Mouse (Mus musculus) liver, adult 2 months (tissue): ENCODE results near the gene Dyrk2. TPM values are rescaled to one million over a fixed set of nuclear protein-coding genes. Genes with fewer than 3 reads are reported as not detected.
A peak's percentile ranks its signal among the peaks of the same experiment; 100 is the strongest.

Source experiments
- DNase-seq: peaks from one replicate; pipeline ENCODE4 v3.0.0-alpha.2; 2011; ENCODE audit warnings: low read depth, low spot score; ENCODE audit errors: extremely low read depth
- H3K27ac ChIP-seq: fragments of 200-500 bp; replicated peaks from 2 replicates; pipeline ENCODE4 v1.5.1; 2012; ENCODE audit warnings: low read depth, mild to moderate bottlenecking, control low read depth, inconsistent platforms, low read length; ENCODE audit not compliant: insufficient read depth
- H3K27me3 ChIP-seq: fragments of 200-500 bp; 2 replicates; pipeline ENCODE4 v1.6.1; 2012; ENCODE audit warnings: mild to moderate bottlenecking, moderate library complexity, low read length, inconsistent platforms; ENCODE audit not compliant: control insufficient read depth, insufficient read depth
- H3K36me3 ChIP-seq: fragments of 200-500 bp; 2 replicates; pipeline ENCODE4 v1.6.1; 2012; ENCODE audit warnings: low read length, inconsistent platforms; ENCODE audit not compliant: control insufficient read depth, insufficient read depth
- H3K4me1 ChIP-seq: fragments of 200-500 bp; 2 replicates; pipeline ENCODE4 v1.6.1; 2011; ENCODE audit warnings: low read length; ENCODE audit not compliant: control insufficient read depth, insufficient read depth
- H3K4me3 ChIP-seq: fragments of 200-500 bp; 2 replicates; pipeline ENCODE4 v1.5.1; 2011; ENCODE audit warnings: low read depth, mild to moderate bottlenecking, control low read depth, low read length, moderate library complexity; ENCODE audit not compliant: insufficient read depth
- H3K79me2 ChIP-seq: fragments of 200-500 bp; 2 replicates; pipeline ENCODE4 v1.6.1; 2012; ENCODE audit warnings: inconsistent platforms, mild to moderate bottlenecking, low read length, moderate library complexity; ENCODE audit not compliant: control insufficient read depth, insufficient read depth
- H3K9ac ChIP-seq: fragments of 200-500 bp; 2 replicates; pipeline ENCODE4 v1.6.1; 2012; ENCODE audit warnings: low read depth, mild to moderate bottlenecking, control low read depth, inconsistent platforms, low read length
- CTCF ChIP-seq: fragments of 200-500 bp; IDR thresholded peaks from 2 replicates; pipeline ENCODE4 v1.5.1; 2011; ENCODE audit warnings: low read depth, low read length, control low read depth
- POLR2A ChIP-seq: fragments of 200-500 bp; IDR thresholded peaks from 2 replicates; pipeline ENCODE4 v1.6.1; 2011; ENCODE audit warnings: low read length, control low read depth; ENCODE audit not compliant: insufficient read depth; ENCODE audit errors: extremely low read depth
- WGBS: fragments of 180-500 bp; shearing (Covaris S2); methylation state at CpG from one replicate; pipeline ENCODE4 v1.1.7; 2018; 5-methylcytosine and 5-hydroxymethylcytosine counted together
- polyA plus RNA-seq: library from polyadenylated mRNA; depleted of rRNA; stranded (reverse); fragments of >200 nt; gene quantifications from 2 replicates; pipeline ENCODE4 v1.2.3, GENCODE M21; 2012
- total RNA-seq: library from RNA; depleted of rRNA; stranded (reverse); fragments of >200 nt; gene quantifications from 2 replicates; pipeline ENCODE4 v1.2.3, GENCODE M21; 2014

Gene Dyrk2
- total and polyA plus RNA-seq, 2 experiments: 12.1 to 19.3 TPM

DNA sequence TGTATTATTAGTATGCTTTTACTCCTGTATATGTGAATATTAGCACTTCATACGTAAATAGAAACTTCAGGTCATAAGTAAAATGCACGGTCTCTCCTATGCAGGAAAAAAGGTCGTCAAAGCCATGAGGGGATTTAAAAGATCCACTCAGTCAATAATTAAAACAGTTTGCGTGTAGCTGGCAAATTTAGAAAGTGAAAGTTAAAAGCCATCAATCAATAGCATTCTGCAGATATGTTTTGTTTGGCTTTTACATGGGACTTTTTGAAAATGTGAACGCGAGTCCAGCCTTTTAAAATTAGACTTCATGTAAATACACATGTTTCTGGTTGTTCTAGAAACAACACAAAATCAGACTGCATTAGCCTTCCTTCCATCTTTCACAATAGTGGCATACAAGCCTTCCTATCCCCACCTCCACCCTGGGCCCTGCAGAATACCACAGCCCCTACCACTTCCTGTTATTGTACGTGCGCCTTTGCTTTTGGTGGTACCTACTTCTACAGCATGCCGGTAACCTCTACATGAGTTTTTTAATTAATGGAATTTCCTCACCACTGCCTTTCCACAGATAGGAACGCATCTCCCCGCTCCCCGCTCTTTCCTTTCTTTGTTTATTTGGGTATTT, 12.4 kb upstream of the Dyrk2 start:
- no peaks in the 10 kb centered on the region for H3K36me3 ChIP-seq
- no peak overlapping the region for H3K27ac ChIP-seq
- peak; percentile 12 for DNase-seq
- 56% methylated on average over 12 of the region's 12 CpGs for WGBS
- H3K27me3 ChIP-seq: no peaks in the 10 kb centered on the region
- no peak for TF ChIP-seq CTCF
- TF ChIP-seq POLR2A: no peak
- H3K4me1 ChIP-seq: no peaks in the 10 kb centered on the region
- no peak overlapping the region for H3K9ac ChIP-seq
- H3K79me2 ChIP-seq: no peaks in the 10 kb centered on the region
- H3K4me3 ChIP-seq: no peak overlapping the region

DNA sequence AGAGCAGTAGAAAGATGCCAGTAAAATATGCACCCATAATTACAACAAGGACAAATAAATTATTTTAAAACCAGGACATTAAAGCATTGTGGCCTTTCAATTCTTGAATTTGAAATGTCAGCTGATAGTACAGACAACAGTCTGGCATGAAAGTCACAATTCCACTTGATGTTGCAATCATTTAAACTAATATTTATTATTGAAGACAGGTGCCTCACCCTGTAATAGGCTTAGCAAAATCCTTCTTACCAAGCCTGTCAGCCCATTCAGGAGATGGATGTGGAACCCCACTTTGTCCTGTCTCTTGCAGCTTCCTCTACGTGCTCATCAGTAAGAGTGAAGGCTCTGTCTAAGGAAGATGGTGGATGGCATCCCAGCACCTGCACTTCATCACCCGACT, 10.8 kb upstream of the Dyrk2 start:
- Histone ChIP-seq H3K27me3 (no peaks in the 10 kb centered on the region), H3K9ac (no peak overlapping the region), H3K79me2 (no peaks in the 10 kb centered on the region), H3K27ac (no peak overlapping the region), H3K4me1 (no peaks in the 10 kb centered on the region), H3K36me3 (no peaks in the 10 kb centered on the region), H3K4me3 (no peak overlapping the region)
- DNase-seq: peak; percentile 55
- TF ChIP-seq POLR2A: no peak
- no peak for TF ChIP-seq CTCF
- 87% methylated on average over 2 of the region's 2 CpGs for WGBS

DNA sequence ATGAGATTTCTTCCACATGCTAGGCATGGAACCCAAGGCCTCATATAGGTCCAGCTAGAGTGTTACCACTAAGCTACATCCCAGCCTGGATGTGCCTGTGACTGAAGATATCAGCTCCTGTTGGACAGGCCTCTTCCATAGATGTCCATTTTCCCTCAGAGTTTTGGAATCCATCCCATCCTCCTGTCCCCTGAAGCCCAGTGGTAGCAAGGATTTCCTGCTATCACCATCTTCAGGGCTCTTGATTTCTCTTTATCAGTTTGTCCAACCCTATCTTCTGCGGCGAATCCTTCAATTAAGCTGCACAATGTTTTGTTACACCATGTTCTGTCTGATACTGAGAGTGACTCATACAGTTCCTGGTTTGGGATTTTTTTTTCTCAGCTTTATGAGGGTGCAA, 2.2 kb upstream of the Dyrk2 start:
- no peak for DNase-seq
- Histone ChIP-seq H3K36me3 (no peaks in the 10 kb centered on the region), H3K27ac (no peak overlapping the region), H3K79me2 (peaks cover 14% of the 10 kb centered on the region), H3K4me3 (no peak overlapping the region), H3K27me3 (no peaks in the 10 kb centered on the region), H3K4me1 (no peaks in the 10 kb centered on the region; the same call in 1 of the 2 replicates), H3K9ac (no peak overlapping the region)
- TF ChIP-seq CTCF (no peak), POLR2A (no peak)
- WGBS: 77% methylated on average over 2 of the region's 2 CpGs

DNA sequence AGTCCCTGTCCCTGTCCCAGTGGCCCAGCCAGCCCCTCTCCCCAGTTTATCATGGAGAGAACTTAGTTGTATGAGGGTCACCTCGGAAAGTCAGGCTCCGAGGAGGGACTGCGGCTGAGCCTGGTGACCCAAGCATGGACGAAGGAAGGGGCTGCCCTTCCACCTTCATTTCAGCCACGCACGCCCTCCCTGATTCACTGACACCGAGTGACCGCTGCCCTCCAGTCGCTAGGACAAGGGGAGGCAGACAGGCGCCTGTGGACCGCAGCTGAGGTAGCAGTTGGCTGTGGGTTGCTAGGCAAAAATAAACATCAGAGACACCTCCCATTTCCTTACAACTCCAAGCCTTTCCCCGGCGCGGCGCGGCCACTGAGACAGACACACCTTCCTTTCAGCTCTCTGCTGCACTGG, 413 bp downstream of the Dyrk2 start:
- Histone ChIP-seq H3K4me1 (peaks cover 5% of the 10 kb centered on the region), H3K4me3 (peak overlapping the region; percentile 81), H3K9ac (peak overlapping the region; percentile 95), H3K27ac (peak overlapping the region; percentile 92), H3K27me3 (no peaks in the 10 kb centered on the region), H3K36me3 (peaks cover 7% of the 10 kb centered on the region; the same call in 1 of the 2 replicates), H3K79me2 (peaks cover 25% of the 10 kb centered on the region)
- TF ChIP-seq CTCF (no peak), POLR2A (no peak)
- 0% methylated on average over 16 of the region's 16 CpGs for WGBS
- DNase-seq: peak; percentile 86

DNA sequence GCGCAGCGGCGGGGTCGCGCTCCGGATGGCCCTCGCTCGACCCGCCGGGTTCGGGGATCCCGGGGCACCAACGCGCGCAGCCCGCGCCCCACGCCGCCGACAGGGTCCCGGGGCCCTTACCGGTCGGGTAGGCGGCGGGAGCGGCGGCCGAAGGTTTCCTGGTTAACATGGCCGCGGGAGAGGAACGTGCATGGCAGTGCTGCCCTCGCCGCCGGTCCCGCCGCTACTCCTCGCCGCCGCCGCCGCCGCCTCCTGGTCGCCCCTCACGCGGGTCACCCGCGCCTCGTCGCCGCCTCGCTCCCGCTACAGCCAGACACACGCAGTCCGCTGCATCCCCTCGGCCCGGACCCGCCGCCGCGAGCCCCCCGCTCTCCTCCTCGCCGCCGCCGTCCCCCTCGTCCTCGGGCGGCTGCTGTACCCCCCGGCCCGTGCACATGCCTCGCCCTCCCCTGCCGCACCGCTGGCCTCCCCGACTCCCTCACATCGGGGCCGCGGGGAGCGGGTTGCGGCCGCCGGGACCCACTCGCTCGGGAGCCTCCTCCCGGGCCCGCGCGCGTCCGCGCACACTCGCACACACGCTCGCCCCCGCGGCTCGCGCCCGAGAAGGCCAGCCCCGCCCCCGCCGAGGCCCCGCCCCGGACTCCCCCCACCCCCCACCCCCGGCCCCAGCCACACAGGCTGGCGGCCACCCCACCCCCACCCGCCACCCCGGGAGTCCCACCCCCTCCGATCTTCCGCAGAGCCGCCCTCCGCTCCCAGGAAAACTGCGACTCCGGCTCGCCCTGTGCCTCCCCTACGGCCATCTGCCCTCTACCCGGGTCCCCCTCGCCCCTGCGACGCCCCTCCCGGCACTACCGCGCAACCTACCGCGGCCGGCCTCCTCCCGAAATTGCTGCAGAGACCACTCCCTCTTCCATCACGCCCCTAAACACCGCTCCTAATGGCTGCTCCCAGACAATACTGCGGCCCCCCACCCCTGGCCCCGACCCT, 1.1 kb downstream of the Dyrk2 start:
- peak overlapping the region; percentile 92 for H3K27ac ChIP-seq
- DNase-seq: peak; percentile 57
- TF ChIP-seq CTCF: no peak
- peak; percentile 55; the same call in 1 of the 2 replicates for TF ChIP-seq POLR2A
- H3K79me2 ChIP-seq: peaks cover 32% of the 10 kb centered on the region
- H3K4me1 ChIP-seq: peaks cover 5% of the 10 kb centered on the region
- under 1% methylated on average over 90 of the region's 130 CpGs for WGBS
- peaks cover 12% of the 10 kb centered on the region; the same call in 1 of the 2 replicates for H3K36me3 ChIP-seq
- H3K9ac ChIP-seq: peak overlapping the region; percentile 100
- H3K4me3 ChIP-seq: peak overlapping the region; percentile 97
- H3K27me3 ChIP-seq: no peaks in the 10 kb centered on the region
